Mouse (Mus musculus): Measurements from ENCODE around the gene Zfp827. TPM values are rescaled to one million over a fixed set of nuclear protein-coding genes. Genes with fewer than 3 reads are reported as not detected.

Gene Zfp827
- total RNA-seq, 2 experiments from 2014 or later, result 10.5 to 11.2 TPM

DNA sequence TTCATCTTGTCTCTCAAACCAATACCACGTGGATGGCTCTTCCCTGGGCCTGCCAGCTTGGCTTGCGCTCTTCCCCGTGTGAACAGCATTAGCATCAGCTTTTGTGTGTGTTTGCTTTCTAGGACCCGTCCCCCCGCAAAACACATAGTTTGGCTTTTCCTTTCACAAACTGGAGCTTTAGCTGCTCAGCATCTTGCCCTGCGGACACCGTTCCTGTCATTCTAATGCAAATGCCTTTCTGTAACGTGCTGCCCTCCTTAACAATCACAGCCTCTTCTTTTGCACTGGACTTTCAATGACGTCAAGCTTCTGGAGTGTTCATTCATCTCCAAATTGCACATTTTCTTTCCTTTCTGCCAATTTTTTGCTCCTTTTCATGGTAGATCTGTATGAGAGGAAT lies 196.1 kb downstream of the Zfp827 start:
- no peak for DNase-seq

DNA sequence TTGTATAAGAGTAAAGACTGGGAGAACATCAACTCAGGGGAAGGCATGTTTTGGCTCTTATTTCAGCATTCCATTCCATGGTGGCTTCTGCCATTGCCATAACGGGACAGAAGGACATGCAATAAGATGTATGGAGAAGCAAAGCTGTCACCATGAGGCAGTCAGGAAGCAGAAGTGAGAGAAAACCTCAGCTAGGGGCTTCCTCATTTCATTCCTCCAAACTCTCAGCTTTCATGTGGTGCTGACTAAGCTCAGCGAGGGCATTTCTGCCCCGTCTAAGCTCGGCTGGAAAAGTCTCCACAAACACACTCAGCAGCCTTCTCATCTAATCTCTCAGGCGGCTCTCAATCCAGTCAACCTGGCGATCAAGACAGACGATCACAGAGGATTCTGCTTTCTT lies 197.3 kb downstream of the Zfp827 start:
- DNase-seq, result no peak

DNA sequence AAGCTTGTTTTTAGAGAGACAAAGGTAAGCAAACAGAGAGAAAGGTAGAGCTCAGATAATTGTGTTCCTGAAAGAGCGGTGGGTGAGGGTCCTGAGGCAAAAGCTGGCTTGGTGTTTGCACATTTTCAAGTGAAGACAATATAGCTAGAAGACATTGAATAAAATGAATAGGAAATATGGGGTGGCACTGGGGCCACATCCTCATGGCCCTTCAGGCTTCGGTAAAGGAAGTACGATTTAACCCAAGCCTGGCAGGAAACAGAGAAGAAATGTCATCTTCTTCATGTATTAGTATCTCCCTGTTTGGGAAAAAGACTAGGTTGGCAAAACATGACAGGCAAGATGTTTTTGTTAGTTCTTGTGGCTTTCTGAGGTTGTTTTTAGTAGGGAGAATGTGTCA lies 197.8 kb downstream of the Zfp827 start:
- DNase-seq, result no peak

DNA sequence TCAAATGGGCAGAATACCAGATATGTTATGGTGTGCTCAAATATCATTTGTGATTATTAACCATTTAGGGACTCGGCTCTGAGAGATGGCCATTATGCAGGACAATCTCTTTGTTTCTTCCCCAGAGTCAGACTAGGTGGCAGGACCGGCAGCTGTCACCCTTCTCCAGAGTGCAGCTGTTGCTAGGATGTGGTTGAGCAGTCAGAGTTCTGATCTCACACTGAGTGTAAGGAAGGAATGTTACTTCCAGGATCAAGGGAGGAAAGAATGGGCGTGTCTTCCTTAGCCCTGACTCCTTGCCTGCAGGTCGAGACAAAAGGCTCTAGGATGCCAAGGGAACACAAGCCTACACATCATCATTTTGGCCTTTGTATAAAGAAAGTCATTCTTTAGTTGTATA lies 199.0 kb downstream of the Zfp827 start:
- no peak for DNase-seq

DNA sequence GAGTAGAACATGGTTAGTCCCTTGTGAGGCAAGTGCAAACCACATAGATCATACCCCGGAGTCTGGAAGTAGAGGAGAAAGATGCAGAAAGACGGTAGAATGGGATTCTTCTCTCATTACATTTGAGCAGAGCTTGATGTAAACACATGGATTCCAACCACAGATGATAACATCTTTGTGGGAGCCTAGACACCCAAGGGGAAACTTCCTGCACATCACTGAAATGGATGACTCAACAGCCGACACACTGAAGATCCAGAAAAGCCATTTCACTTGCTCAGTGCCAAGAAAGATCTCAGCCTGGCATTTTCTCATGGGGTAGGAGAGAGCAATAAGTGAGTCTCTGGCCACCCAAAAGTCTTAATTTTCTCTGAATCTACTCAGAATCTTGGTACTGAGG lies 199.7 kb downstream of the Zfp827 start:
- DNase-seq, result no peak

DNA sequence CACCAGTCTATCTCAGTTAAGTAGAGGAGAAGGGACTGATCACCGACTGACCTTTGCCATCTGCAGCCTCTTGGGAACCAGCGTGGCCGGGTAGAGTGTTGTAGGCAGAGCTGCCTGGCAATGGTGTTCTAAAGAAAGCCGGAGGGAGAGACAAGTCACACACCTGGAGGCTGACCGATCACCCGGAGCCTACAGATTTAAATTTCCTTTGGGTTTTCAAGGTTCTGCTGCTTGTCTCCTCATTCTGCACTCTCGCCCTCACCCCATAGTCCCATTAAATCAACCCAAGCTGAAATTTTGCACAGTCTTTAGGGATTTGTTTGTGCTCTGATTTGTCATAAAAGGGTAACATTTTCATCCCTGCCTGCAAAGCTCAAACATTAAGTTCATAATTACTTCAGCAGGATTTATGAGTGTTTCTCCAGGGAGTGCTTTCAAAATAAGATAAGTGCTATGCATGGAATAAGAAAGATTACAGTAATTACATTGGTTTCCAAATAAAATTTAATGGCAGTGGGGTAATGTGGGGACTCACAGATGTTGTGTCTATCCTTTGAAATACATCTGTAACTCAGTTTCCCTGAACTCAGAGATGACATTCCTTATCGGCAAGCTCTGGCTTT lies 201.1 kb downstream of the Zfp827 start:
- DNase-seq, result no peak

DNA sequence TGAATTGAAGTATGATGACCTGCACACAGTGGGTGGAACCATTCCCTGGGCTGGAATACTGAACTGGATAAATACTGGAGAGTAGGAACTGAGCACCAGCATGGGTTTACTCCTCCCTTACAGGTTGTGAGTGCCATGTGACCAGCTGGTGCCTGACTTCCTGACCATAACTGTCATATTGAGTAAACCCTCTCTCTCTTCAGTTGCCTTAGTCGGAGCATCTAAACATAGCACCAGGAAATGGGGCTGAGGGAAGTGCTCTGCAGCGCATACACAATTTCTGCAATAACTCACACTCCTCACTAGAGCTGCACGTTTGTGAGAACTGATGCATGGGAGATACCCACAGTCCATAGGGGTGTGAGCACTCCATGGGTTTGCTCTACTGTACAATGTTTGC lies 211.1 kb downstream of the Zfp827 start:
- no peak for DNase-seq

DNA sequence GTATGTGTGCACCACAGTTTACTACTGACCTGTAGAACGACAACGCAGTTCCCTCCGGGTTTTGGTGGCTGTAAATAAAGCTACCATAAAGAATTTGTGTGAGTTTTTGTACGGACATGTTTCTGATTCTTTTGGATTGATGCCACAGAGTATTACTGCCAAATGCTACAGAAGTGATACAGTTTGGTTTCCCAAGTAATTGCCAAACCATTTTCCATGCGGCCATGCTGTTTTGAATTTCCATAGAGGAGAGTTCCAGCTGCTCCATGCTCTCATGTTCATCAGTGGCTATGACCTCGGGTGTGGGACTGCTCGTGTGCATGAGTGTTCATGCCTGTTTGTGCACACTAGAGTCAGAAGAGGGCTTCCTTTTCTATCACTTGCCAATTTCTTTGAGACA lies 211.8 kb downstream of the Zfp827 start:
- no peak for DNase-seq

Other genes with a start within 250 kb of the Zfp827 start
- 100 to 1,000 TPM; 147 to 148 TPM for gene Lsm6, start 207.3 kb upstream of the Zfp827 start, total RNA-seq (2021)
- not detected for gene 1700011L22Rik, start 220.1 kb downstream of the Zfp827 start, total RNA-seq (2021)

All from adrenal gland, postnatal 36 days (tissue).